Mouse (Mus musculus): ENCODE results near the gene Flvcr1. TPM values are rescaled to one million over a fixed set of nuclear protein-coding genes. Genes with fewer than 3 reads are reported as not detected.

Flvcr1 gene
- 10 to 100 TPM; 11.5 to 14.5 TPM for total RNA-seq (2021)
- long read RNA-seq, experiment 1, full-length matches to known transcripts = 8 of 12 reads
- long read RNA-seq, experiment 1, partial matches to known transcripts = 1 of 12 reads
- long read RNA-seq, experiment 1, other reads (novel, unspliced or antisense) = 3 of 12 reads
- long read RNA-seq, experiment 2, full-length matches to known transcripts = 2 of 4 reads
- long read RNA-seq, experiment 2, partial matches to known transcripts = 1 of 4 reads
- long read RNA-seq, experiment 2, other reads (novel, unspliced or antisense) = 1 of 4 reads

DNA sequence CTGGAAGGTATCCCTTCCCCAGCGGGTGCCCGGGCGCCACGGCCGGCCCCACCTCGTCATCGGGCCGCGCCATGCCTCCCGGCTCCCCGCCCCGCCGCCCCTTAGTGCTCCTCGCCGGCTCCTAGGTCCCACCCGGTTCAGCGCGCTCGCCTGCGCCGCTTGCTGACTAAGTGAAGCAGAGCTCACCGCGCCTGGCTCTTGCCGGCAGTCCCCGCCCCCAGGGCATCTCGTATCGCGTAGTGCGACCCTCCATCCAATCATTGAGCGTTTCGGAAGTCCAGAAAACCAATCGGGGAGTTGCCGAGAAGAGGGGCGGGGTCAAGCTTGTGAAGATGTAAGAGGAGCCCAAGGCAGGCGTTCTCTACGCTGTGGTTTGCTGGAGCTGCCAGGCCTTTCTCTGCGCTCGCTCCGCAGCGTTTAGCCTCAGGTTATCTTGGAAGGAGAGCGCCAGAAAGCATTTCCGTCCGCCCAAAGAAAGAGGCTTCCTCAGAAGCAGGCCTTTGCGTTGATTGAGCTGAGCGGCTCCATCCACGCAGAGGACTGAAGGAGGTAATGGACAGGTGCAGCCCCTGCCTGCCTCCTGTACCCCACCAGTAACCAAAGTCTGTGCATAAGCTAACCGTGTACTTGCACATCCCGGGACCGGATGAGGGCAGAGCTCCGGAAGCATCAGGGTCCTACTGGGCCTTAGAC, at the start of gene Flvcr1:
TSS of gene Flvcr1 (minus strand) at position 138 of the 693 bp plus-strand sequence.
- peak; percentile 96 to 98 for DNase-seq (ENCODE audit: low spot score in 2 of 2)

- peak; percentile 54 to 60 for DNase-seq (ENCODE audit: low spot score in 2 of 2)
Observed at GRCm38 (mm10) chr1:191075199-191075883, 49.4 kb upstream of the Flvcr1 start.

- DNase-seq (ENCODE audit: low spot score in 2 of 2) = no peak
Observed at GRCm38 (mm10) chr1:191073486-191073885, 47.5 kb upstream of the Flvcr1 start.

DNA sequence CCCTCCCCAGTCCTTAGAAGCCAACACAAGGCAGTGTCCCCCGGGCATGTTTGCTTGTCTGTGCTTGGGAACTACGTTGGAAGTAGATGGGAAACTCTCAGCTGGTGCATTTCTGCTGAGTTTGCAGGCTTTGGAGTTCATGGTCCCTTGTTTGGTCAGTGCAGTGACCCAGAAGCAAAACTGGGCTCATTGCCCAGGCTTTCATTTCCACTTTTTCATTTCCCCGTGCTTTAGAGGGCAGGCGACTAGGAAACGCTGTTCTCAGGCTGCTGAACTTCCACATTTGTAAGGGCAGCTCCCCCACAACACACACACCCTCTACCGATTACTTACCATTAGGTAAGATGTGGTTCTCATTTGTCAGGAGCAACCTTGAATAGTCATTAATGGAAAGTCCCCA, 47.0 kb upstream of the Flvcr1 start:
- DNase-seq (ENCODE audit: low spot score in 2 of 2) = no peak

DNA sequence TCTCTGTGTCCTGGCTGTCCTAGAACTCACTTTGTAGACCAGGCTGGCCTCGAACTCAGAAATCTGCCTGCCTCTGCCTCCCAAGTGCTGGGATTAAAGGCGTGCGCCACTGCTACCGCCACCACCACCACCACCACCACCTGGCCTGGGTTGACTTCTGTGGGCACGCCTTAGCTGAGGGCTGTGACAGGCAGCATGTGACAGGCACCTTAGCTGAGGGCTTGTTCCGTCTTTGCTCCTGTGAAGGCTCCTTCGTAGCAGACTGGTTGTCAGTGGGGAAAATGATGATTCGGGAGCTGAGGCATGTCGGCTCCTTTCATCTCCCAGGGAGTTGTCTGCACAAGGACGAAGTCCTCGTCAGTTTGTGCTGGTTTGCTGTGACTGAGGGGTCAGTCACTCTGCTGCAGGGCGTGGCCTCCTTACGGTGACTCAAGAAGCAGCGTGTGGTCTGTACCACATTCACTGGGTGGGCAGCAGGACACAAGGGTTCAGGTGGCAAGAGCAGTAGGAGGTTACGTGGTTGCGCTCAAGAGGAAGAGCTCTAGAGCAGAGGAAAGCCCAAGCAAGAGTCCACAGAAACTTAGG, 46.5 kb upstream of the Flvcr1 start:
- DNase-seq (ENCODE audit: low spot score in 2 of 2) = no peak

GRCm38 (mm10) chr1:191071613-191072012, 45.7 kb upstream of the Flvcr1 start:
- DNase-seq (ENCODE audit: low spot score in 2 of 2) = no peak

DNA sequence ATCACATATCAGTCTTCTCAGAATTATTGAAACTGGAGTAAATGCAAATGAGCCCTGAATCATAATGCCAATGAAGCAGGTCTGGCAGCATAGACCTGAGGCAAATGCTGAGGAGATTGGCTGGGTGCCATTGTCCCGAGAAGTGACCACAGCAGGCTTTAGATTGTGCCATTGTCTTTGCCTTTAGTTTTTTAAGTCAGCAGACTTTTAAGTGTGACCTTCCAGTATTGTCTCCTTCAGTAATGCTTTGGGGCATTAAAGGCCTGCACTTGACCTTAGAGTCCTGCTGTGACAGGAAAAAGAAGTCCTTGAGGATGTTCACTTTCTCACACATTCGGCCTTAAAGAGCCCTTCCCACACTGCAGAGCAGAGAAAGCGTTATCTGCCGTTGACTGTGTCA, 44.3 kb upstream of the Flvcr1 start:
- no peak for DNase-seq (ENCODE audit: low spot score in 2 of 2)

DNA sequence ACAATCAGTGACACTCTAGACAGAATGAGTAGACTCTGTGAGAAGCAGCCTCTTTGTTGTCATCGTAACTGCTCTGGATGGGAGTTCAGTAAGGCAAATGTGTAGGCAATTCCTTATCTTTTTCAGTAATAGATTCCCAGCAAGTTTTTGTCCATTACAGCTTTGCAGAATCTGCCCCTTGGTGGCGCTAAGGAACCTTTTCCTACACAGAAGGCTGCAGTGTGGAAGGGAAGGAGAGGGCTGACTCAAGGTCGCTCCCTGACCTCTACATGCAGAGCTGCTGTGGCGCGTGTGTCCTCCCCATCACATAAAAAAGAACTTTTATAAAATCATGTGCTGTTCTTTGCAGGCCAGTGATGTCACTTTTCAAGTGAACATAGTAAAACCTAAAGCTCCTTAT, 42.4 kb upstream of the Flvcr1 start:
- DNase-seq (ENCODE audit: low spot score in 2 of 2) = no peak

DNA sequence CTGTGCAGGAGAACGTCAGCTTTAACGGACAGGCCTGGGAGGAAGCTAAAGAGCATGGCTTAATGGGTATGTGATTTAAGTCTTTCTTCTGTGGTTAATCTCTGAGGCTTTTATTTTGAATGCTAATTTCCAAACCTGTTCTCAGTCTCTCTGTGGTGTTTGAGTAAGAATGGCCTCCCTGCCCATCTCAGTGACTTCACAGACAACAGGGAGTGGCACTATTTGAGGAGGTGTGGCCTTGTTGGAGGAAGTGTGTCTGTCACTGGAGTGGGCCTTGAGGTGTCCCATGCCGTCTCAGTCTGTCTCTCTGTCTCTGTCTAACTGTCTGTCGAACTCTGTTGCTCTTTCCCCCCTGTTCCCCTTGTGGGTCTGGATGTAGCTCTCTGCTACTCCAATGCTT, 39.2 kb upstream of the Flvcr1 start:
- no peak for DNase-seq (ENCODE audit: low spot score in 2 of 2)

- DNase-seq (ENCODE audit: low spot score in 2 of 2) = no peak
Observed at GRCm38 (mm10) chr1:191064535-191064934, 38.6 kb upstream of the Flvcr1 start.

DNA sequence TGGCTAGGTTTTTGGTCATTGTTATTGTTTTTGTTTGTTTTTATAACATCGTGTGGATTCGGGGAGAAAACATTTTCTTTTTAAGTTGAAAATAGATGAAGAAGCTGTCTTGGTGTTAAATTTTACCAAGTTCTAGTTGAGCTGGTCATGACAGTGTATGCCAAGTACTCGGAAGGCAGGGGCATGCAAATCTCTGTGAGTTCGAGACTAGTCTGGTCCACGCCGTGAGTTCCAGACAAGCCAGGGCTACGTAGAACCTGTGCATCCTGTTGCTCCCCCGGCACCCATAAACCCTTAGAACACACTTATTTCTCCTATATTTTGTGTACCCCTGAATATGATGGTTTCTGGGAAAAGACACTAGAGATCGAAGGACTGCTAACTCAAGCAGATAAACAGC, 37.7 kb upstream of the Flvcr1 start:
- no peak for DNase-seq (ENCODE audit: low spot score in 2 of 2)

DNA sequence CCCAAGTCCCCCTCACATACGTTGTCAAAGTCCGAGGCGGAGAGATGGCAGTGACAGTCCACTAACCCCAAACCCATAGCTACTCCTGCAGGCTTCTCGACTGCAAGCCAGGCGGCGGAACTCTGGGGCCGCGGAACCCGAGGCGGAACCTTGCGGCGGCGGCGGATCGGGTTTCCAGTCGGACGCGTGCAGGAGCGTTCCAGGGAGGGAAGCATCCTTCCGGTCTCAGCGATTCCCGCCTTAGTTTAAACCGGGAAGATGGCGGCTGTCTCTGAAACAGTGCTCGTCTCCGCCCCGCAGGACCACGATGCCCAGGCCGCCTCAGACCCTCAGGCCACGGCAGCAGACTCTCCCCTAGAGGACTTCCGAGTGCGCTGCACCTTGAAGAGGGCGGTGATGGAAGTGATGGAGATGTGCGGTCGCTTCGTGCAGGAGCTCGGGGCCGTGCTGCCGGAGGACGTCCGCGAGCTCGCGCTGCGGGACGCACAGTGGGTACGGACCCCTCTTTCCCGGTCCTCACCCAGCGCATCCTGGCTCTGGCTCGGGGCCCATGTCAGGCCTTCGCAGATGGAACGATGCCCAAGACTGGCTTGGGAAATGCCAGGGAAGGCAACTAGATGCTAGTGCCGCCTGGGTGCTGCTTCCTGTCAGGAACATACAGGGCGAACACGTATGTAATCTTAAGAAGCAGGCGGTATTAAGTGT, 37.0 kb upstream of the Flvcr1 start, which contains the start of the genes Tatdn3 and Nsl1:
TSS of gene Tatdn3 (minus strand) at position 152 of the 705 bp plus-strand sequence.
TSS of gene Nsl1 (plus strand) at position 232 of the 705 bp plus-strand sequence.
- DNase-seq (ENCODE audit: low spot score in 2 of 2) = peak; percentile 93 to 94

- no peak for DNase-seq (ENCODE audit: low spot score in 2 of 2)
Observed at GRCm38 (mm10) chr1:191062241-191062780, 36.4 kb upstream of the Flvcr1 start.

DNA sequence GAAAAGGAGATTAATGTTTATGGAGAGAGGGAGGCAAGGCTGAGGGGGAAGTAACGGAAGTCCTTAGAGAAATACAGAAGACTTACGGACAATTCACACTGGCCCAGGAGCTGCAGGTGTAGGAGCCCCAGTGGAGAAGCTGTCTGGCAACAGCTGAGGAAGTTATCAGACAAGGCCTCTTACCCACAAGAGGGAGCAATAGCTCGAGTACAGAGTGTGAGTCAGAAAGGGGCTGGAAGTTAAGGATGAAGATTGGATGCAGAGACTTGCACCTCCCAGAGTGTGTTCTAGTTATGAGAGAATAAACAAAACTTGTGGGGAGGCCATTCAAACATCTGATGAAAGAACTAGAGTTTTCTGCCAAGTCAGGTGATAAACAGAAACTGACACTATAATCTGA, 31.5 kb upstream of the Flvcr1 start:
- DNase-seq (ENCODE audit: low spot score in 2 of 2) = no peak

GRCm38 (mm10) chr1:191055533-191055873, 29.5 kb upstream of the Flvcr1 start:
- no peak for DNase-seq (ENCODE audit: low spot score in 2 of 2)

DNA sequence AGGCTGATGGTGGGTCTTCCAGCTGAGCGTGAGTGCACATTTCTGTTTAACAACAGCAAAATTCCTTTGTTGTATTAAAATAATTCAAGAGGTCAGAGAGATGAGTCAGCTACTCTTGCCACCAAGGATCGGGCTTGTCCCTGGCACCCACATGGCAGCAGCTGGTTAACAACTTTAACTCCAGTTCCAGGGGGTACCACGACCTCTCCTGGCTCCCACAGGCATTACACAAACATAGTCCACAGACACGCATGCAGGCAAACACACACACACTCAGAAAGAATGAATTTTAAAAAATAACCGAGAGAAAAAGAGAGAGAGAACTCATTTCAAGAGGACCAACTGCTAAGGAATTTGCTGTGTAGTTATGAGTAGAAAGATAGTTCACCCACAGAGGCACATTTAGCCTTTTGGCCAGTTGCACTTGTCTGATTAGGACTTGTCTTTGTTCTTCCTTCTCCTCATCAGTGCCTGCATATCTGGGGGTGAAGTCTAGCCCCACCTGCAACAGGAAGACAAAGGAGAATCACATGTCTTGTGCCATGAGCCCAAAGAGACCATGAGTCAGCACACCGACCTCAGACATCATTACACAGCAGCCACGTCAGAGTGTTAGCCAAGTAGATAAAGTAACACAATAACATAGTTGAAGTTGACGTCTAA, 29.0 kb upstream of the Flvcr1 start:
- DNase-seq (ENCODE audit: low spot score in 2 of 2) = no peak

GRCm38 (mm10) chr1:191053555-191053954, 27.6 kb upstream of the Flvcr1 start:
- DNase-seq (ENCODE audit: low spot score in 2 of 2) = no peak

GRCm38 (mm10) chr1:191046231-191046824, 20.4 kb upstream of the Flvcr1 start:
- no peak for DNase-seq (ENCODE audit: low spot score in 2 of 2)

DNA sequence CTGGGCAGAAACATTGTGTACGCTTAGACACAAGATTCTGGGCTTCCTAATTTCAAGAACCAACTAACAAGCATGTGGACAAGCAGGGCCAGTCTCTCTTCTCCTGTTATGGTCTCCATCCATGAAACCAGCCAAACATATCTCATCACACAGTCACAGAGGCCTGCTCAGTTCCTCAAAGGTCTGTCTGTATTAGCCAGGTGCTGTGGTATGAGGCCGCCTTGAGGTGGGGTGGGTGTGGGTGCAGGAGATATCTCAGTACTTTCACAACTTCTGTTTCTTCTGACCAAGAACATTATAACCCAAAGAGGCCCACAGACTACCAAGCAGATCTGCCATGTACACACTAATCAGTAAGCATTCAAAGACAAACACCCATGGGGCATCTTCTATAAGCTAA, 19.3 kb upstream of the Flvcr1 start:
- DNase-seq (ENCODE audit: low spot score in 2 of 2) = no peak

DNA sequence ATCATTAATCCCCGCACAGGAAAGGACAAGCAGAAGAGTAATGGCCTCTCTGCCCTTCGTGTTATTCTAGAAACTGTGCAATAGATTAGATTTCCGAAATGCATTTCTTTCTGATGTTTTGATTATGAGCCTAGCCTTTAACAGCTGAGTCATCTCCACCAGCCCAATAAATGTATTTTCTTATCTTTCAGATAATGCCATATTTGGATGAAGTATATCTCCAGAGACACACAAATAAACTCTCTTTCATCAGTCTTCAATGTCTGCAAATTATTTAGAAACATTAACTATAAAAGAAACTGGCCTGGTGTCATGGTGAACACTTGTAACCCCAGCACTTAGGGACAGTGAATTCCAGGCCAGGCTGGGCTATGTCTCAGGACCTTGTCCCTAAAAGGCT, 16.7 kb upstream of the Flvcr1 start:
- no peak for DNase-seq (ENCODE audit: low spot score in 2 of 2)

All from left cerebral cortex, adult 18-20 months (tissue).